Mouse (Mus musculus) small intestine, adult 2 months (tissue): Measurements from ENCODE around the gene Kcnb1. TPM values are rescaled to one million over a fixed set of nuclear protein-coding genes. Genes with fewer than 3 reads are reported as not detected.

ENCODE experiments used
- H3K27ac ChIP-seq: fragments of 200-500 bp; 2 replicates; pipeline ENCODE4 v1.5.1; 2012; ENCODE audit warnings: low read depth, low read length, control low read depth, inconsistent platforms; ENCODE audit not compliant: insufficient read depth
- H3K27me3 ChIP-seq: fragments of 200-500 bp; 2 replicates; pipeline ENCODE4 v1.6.1; 2012; ENCODE audit warnings: mild to moderate bottlenecking, moderate library complexity, low read length, inconsistent platforms; ENCODE audit not compliant: control insufficient read depth, insufficient read depth
- H3K36me3 ChIP-seq: fragments of 200-500 bp; 2 replicates; pipeline ENCODE4 v1.6.1; 2012; ENCODE audit warnings: mild to moderate bottlenecking, low read length, control low read depth, inconsistent platforms; ENCODE audit not compliant: control insufficient read depth, insufficient read depth
- H3K4me1 ChIP-seq: fragments of 200-500 bp; 2 replicates; pipeline ENCODE4 v1.6.1; 2012; ENCODE audit warnings: low read length, inconsistent platforms, mixed read lengths; ENCODE audit not compliant: control insufficient read depth, insufficient read depth, insufficient read length
- H3K4me3 ChIP-seq: fragments of 200-500 bp; 2 replicates; pipeline ENCODE4 v1.5.1; 2012; ENCODE audit warnings: low read depth, mild to moderate bottlenecking, control low read depth, inconsistent platforms, low read length, moderate library complexity
- CTCF ChIP-seq: fragments of 200-500 bp; IDR thresholded peaks from 2 replicates; pipeline ENCODE4 v1.5.1; 2012; ENCODE audit warnings: low read depth, mild to moderate bottlenecking, control low read depth, inconsistent platforms, low read length, moderate library complexity, mixed read lengths; ENCODE audit not compliant: insufficient replicate concordance, insufficient read length; ENCODE audit errors: extremely low read depth
- POLR2A ChIP-seq: fragments of 200-500 bp; IDR thresholded peaks from 2 replicates; pipeline ENCODE4 v1.6.1; 2012; ENCODE audit warnings: low read depth, mild to moderate bottlenecking, control low read depth, inconsistent platforms, low read length, moderate library complexity
- WGBS: fragments of 180-500 bp; shearing (Covaris S2); methylation state at CpG from one replicate; pipeline ENCODE4 v1.1.7; 2018; 5-methylcytosine and 5-hydroxymethylcytosine counted together
- polyA plus RNA-seq: library from polyadenylated mRNA; depleted of rRNA; stranded (reverse); fragments of >200 nt; gene quantifications from 2 replicates; pipeline ENCODE4 v1.2.3, GENCODE M21; 2012

Gene Kcnb1
- polyA plus RNA-seq, 1 experiment = 2.7 TPM

- H3K36me3 ChIP-seq = no peaks in the 10 kb centered on the region
- no peak overlapping the region for H3K27ac ChIP-seq
- H3K4me1 ChIP-seq = no peaks in the 10 kb centered on the region
- no peak overlapping the region for H3K4me3 ChIP-seq
- 87% methylated on average over 6 of the region's 6 CpGs for WGBS
- no peaks in the 10 kb centered on the region for H3K27me3 ChIP-seq
- TF ChIP-seq CTCF = no peak
- no peak for TF ChIP-seq POLR2A
These were observed 14.7 kb downstream of the Kcnb1 start for GRCm38 (mm10) chr2:167175284-167175683.

GRCm38 (mm10) chr2:167173051-167173875 lies 16.7 kb downstream of the Kcnb1 start:
- H3K27me3 ChIP-seq = no peaks in the 10 kb centered on the region
- 80% methylated on average over 5 of the region's 5 CpGs for whole genome bisulfite sequencing
- peaks cover 3% of the 10 kb centered on the region; the same call in 1 of the 2 replicates for H3K4me1 ChIP-seq
- H3K4me3 ChIP-seq = no peak overlapping the region
- TF ChIP-seq CTCF (no peak), POLR2A (no peak)
- H3K27ac ChIP-seq = peak overlapping the region; percentile 62
- no peaks in the 10 kb centered on the region for H3K36me3 ChIP-seq

- Histone ChIP-seq H3K27me3 (no peaks in the 10 kb centered on the region), H3K27ac (no peak overlapping the region), H3K36me3 (no peaks in the 10 kb centered on the region), H3K4me3 (no peak overlapping the region), H3K4me1 (peaks cover 15% of the 10 kb centered on the region; the same call in 1 of the 2 replicates)
- WGBS = 39% methylated on average over 11 of the region's 11 CpGs
- TF ChIP-seq POLR2A (no peak), CTCF (no peak)
These were observed 22.3 kb downstream of the Kcnb1 start for GRCm38 (mm10) chr2:167167515-167168212.

- H3K4me1 ChIP-seq = peaks cover 15% of the 10 kb centered on the region; the same call in 1 of the 2 replicates
- no peaks in the 10 kb centered on the region for H3K36me3 ChIP-seq
- H3K4me3 ChIP-seq = no peak overlapping the region
- no peak overlapping the region for H3K27ac ChIP-seq
- no peaks in the 10 kb centered on the region for H3K27me3 ChIP-seq
- WGBS = 89% methylated on average over 9 of the region's 9 CpGs
- no peak for TF ChIP-seq POLR2A
- TF ChIP-seq CTCF = no peak
These were observed 26.4 kb downstream of the Kcnb1 start for GRCm38 (mm10) chr2:167163600-167163999.

GRCm38 (mm10) chr2:167163134-167163533 lies 26.8 kb downstream of the Kcnb1 start:
- Histone ChIP-seq H3K36me3 (no peaks in the 10 kb centered on the region), H3K27ac (no peak overlapping the region; the same call in 1 of the 2 replicates), H3K4me3 (no peak overlapping the region), H3K4me1 (peaks cover 12% of the 10 kb centered on the region; the same call in 1 of the 2 replicates), H3K27me3 (no peaks in the 10 kb centered on the region)
- TF ChIP-seq CTCF = no peak
- no peak for TF ChIP-seq POLR2A
- 94% methylated on average over 10 of the region's 10 CpGs for WGBS

- H3K4me3 ChIP-seq = no peak overlapping the region
- H3K27me3 ChIP-seq = no peaks in the 10 kb centered on the region
- no peak for TF ChIP-seq POLR2A
- no peak for TF ChIP-seq CTCF
- no peaks in the 10 kb centered on the region for H3K36me3 ChIP-seq
- H3K4me1 ChIP-seq = peaks cover 10% of the 10 kb centered on the region; the same call in 1 of the 2 replicates
- no peak overlapping the region; the same call in 1 of the 2 replicates for H3K27ac ChIP-seq
- WGBS = 48% methylated on average over 10 of the region's 10 CpGs
These were observed 27.4 kb downstream of the Kcnb1 start for GRCm38 (mm10) chr2:167162516-167163021.

- H3K4me1 ChIP-seq = peaks cover 13% of the 10 kb centered on the region
- no peaks in the 10 kb centered on the region for H3K36me3 ChIP-seq
- H3K27ac ChIP-seq = no peak overlapping the region
- H3K27me3 ChIP-seq = no peaks in the 10 kb centered on the region
- no peak overlapping the region for H3K4me3 ChIP-seq
- 87% methylated on average over 4 of the region's 4 CpGs for WGBS
- no peak for TF ChIP-seq CTCF
- TF ChIP-seq POLR2A = no peak
These were observed 30.2 kb downstream of the Kcnb1 start for GRCm38 (mm10) chr2:167159721-167160120.
